Mouse (Mus musculus) urinary bladder, postnatal 36 days (tissue): ENCODE data around the gene Hspa8.
"Not testable (repeated sequence)": the region's sequence is repeated elsewhere in the genome, so short reads cannot be mapped to it uniquely, and the experiment has no call there.

ENCODE experiments used
- DNase-seq, 2 experiments: peaks; one replicate each; pipeline ENCODE4 v3.0.0; 2022; ENCODE audit warnings: low spot score in 2 of 2, mixed read lengths in 1 of 2

The Hspa8 gene

GRCm38 (mm10) chr9:40784374-40784967, 16.3 kb upstream of the Hspa8 start:
- no peak for DNase-seq

DNA sequence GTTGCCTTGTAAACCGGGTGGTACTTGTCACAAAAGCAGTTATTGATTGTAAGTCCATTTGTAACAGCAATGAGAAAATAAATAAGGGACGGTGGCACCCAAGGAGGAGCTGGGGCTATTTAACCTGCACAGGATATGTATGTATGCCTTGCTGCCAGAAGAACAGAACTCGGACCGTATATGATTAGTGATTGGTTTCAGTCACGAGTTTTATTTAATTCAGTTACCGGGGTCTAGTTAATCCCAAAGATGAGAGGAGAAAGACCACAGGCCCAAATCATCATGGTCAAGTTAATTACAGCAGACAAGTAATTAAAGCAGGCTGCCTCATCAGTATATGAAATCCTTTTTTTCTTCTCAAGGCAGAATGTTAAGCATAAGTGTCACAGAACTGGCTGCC, 15.3 kb upstream of the Hspa8 start:
- DNase-seq: no peak

GRCm38 (mm10) chr9:40786820-40787219, 14.0 kb upstream of the Hspa8 start:
- not testable (repeated sequence) for DNase-seq

GRCm38 (mm10) chr9:40791864-40792633, 8.7 kb upstream of the Hspa8 start:
- DNase-seq: no peak

- no peak for DNase-seq
Measured at GRCm38 (mm10) chr9:40793581-40793980, 7.2 kb upstream of the Hspa8 start.

DNA sequence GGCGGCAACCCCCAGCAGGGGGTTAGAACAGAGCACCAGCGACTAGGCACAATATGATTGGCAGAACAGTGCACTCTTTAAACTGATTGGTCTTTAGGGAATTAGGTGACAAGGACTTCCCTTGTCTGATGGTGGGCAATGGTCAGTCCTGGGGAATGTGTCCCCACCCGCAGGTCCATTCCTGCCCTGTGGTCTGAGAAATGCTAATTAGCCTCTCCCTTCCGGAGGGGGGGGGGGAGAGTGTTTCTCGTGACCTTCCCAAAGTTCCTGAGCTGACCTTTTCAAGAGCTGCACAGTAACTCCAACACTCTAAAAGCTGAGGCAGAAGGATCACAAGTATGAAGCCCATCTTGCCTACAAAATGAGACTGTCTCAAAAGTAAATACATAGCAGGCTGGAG, 6.5 kb upstream of the Hspa8 start:
- DNase-seq: no peak

DNA sequence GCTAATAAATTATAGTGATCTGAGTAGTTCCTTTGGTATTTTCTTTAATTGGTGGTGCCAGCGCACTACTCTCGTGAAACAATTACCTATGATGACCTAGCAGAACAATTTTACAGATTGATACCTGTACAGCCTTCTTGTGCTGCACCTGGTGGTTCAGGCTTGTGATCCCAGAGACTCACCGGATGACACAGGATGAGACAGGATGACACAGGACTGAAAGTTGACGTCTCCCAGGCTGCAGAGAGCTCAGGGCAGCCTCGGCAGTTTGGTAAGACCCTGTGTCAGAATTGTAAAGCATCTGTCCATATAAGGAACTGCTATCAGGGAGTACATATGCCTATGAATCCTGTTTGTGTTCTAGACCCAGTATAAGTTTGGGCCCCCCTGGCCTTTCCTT, 5.9 kb upstream of the Hspa8 start:
- DNase-seq: no peak

- no peak for DNase-seq
Measured at GRCm38 (mm10) chr9:40795562-40795961, 5.2 kb upstream of the Hspa8 start.

DNA sequence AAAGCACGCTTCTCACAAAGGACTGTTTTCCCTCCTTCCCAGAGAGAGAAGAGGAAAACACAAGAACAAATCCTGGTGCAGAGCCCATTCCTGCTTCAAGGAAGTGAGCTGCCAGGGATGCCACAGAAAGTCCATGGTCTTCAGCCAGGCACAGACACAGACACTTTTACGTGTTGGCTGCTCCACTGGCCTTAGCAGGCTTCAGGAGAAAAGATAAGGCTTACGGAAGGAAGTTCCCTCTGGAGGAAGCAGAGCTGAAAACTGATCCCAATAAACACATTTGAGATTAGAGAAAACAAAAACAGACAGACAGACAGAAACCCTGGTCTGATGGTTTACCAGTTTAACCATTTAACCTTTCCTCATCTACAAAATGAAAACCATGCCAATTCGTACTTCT, 4.7 kb upstream of the Hspa8 start:
- no peak for DNase-seq

DNA sequence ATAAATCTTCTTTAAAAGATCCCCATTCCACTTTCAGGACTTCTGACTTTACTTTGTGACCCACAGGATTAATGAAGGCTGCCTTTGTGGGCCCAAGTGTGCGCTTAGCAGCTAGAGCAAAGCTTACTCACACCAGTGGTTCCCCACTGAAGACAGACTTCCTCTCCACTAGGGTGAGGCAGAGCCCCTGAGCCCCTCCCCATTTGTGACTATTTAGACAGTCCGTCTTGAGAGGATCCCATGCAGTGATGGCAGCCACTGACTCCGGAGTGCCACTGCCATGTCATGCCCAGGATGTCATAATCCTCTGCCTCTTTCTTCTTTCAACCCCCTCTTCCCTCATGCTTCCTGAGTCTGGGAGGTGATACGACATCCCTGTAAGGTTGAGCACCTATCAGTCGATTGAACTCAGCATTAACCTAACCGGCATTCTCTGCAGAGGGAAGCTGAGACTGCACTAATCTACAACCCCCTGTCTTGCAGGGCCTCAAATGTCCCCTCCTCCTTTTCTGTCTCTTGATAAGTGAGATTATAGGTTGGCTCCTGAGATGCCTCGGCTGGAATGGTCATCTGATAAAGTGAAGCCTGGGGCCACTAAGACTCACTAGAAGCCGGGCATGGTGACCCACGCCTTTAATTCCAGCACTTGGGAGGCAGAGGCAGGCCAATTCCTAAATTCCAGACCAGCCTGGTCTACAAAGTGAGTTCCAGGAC, 2.4 kb upstream of the Hspa8 start:
- no peak for DNase-seq

GRCm38 (mm10) chr9:40799112-40799511, 1.7 kb upstream of the Hspa8 start:
- DNase-seq: no peak

GRCm38 (mm10) chr9:40799837-40800501, 815 bp upstream of the Hspa8 start:
- peak; percentile 58 to 82 for DNase-seq

- not testable (repeated sequence) for DNase-seq
Measured at GRCm38 (mm10) chr9:40801614-40802532, 1.1 kb downstream of the Hspa8 start.

- DNase-seq: not testable (repeated sequence)
Measured at GRCm38 (mm10) chr9:40802533-40802875, 1.7 kb downstream of the Hspa8 start.

- DNase-seq: not testable (repeated sequence)
Measured at GRCm38 (mm10) chr9:40804576-40804975, 3.8 kb downstream of the Hspa8 start.

DNA sequence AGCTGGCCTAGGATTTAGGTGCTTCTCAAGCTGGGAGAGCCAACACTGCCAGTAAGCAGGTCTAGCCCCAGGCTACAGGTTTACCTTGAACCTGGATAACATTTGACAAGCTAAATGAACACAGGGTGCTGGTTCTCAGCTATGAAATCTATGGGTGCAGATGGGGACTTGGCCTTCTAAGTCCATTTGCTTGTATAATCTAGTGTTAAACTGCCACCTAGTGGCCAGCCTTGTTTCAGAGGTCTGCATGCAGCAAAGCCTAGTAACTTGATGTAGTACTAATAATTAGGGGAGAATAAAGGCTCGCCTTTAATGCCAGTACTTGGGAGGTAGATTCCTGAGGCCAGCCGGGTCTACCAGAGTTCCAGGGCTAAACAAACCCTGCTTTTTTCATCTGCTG, 4.5 kb downstream of the Hspa8 start:
- peak in 1 of 2 experiments; percentile 51 for DNase-seq

DNA sequence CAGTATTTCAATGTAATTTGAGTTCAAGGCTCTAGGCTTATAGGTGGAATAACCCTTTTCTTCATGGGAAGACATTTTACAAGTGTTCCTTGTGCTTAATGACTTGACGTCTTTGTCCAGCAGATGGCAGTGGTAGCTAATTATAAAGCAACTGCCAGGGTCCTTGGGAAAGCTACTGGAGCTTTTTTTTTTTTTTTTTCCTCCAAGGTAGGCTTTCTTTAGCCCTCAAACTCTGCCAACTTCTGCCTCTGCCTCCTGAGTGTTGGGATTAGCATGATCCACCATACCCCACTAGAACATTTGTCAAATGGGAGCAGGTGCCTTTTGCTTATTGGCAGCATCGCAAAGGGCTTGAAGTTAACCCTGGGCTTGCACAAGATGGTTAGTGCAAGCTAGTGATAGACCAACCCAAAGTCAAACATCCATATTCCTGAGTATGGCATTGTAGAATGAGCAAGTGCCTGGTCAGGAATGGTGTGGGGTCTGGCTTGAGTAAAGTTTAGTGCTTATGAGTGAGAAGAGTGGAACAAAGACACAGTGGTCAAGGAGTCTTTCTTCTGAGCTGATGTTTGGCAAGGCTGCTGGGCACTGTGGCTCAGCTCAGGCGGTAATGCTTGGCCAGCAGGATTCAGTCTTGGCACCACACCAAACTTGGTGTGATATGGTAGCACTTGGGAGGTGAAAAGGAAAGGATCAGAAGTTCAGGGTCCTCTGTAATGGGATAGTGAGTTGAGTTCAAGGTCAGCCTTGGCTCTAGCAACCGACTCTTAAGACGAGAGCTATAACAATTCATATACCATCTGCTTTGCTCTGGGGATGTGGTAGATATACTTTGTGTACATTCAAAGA, 5.9 kb downstream of the Hspa8 start:
- DNase-seq: no peak

DNA sequence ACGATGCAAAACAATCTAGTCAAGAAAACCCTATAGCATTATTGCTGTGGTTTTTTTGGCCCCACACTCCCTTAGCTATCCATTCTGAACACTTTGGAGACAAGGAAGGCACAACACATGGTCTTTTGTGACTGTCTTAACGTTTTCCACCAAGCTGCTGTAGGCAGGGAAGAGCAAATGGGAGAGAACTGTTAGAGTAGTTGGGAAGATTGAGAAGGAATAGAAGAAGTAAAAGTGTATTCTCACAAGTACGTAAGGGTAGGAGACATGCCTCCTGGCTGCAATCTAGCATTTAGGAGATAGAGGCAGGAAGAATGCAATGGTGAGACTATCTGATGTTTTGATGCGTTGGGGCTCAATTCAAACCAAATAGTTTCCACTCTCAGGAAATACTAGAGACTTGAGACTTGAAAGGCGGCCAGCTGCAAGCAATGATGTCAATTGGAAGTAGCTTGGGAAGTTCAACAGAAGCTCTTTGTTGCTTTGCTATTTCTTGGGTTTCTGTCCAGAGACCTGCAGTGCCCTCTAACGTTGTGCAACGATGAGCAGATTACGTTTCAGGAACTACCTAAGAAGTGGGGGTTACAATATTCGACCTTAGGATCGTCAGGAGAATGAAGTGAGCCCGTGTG, 6.6 kb downstream of the Hspa8 start:
- DNase-seq: no peak

DNA sequence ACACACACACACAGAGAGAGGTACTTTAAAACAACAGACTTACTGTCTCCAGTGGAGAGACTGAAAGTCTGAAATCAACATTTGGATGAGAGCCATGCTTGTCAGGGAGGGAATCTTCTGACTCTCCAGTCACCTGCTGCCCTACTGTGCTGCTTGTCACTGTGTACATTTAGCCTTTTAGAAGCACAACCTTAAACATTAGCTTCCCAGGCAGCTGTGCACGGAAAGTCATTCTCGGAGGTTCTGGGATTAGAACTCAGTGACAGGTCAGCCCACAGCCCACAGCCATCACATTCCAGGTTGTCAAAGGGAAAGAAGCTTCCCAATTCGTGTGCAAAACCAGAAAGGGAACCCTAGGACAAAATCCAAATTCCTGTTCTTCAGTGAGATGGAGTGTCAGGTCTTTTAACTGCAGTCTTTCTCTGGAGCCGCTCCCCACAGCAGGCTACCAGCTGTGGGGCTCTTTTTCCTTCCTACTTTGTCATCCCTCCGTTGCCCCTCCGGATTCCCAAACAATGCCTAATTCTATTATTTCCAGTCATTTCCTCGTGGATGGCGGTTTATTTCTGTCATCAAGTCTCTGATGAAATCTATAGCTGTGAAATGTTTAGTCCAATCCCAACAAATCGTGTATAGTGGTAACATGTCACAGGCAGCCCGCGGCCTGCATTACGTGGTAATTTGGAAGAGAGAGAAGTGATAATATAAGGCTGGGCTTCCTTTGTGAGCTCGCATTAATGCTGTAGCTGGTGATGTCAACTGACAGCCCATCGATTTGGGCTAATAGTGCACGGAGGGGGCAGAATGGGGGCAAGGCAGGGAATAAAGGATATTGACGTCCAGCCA, 7.5 kb downstream of the Hspa8 start:
- DNase-seq: no peak
